22 mouse cellular contexts compared by ENCODE assay signal in genomic region chr10:9832937-9833336, GRCm38 (mm10).
"Had no signal": no experiment of that assay in that cellular context is flagged by ENCODE, and none has a peak within 500 bp of the region (broad histone marks: within the 10 kb centered on the region; RNA-seq: fewer than 3 reads in every experiment).

No protein-coding gene starts in this region.

- H3K9me3 ChIP-seq: liver, embryonic 12.5 days; liver, embryonic 15.5 days; lung, embryonic 15.5 days; megakaryocyte, embryonic 14.5 days; midbrain, embryonic 10.5 days; neural tube, embryonic 12.5 days; neural tube, embryonic 15.5 days had no signal

- H3K36me3 ChIP-seq: lung, embryonic 15.5 days had no signal

- H3K9ac ChIP-seq: liver, embryonic 12.5 days; liver, embryonic 15.5 days; lung, embryonic 15.5 days; neural tube, embryonic 12.5 days; neural tube, embryonic 15.5 days had no signal

- H3K4me3 ChIP-seq: layer of hippocampus, adult 2 months; liver, embryonic 12.5 days; liver, embryonic 15.5 days; lung, embryonic 15.5 days; megakaryocyte, embryonic 14.5 days; midbrain, embryonic 10.5 days; neural tube, embryonic 12.5 days; neural tube, embryonic 15.5 days had no signal

- H3K4me2 ChIP-seq: liver, embryonic 12.5 days; liver, embryonic 15.5 days; lung, embryonic 15.5 days; neural tube, embryonic 12.5 days; neural tube, embryonic 15.5 days had no signal

- DNase-seq: kidney, adult 2 months; kidney, postnatal 25 days; layer of hippocampus, adult 9-11 months; liver; lung, adult 18-20 months; lung, postnatal 10 days; lung, postnatal 36 days; midbrain, embryonic 14.5 days; right cerebral cortex, adult 18-20 months; right cerebral cortex, postnatal 14 days; right cerebral cortex, postnatal 4 days; thymus, adult 18-20 months; thymus, postnatal 36 days had no signal

- ATAC-seq: liver, embryonic 12.5 days had no signal

- H3K4me1 ChIP-seq: liver, embryonic 12.5 days; liver, embryonic 15.5 days; lung, embryonic 15.5 days; midbrain, embryonic 10.5 days; neural tube, embryonic 12.5 days; neural tube, embryonic 15.5 days had no signal

- H3K27me3 ChIP-seq: liver, embryonic 12.5 days; liver, embryonic 15.5 days; lung, embryonic 15.5 days; megakaryocyte, embryonic 14.5 days; neural tube, embryonic 12.5 days; neural tube, embryonic 15.5 days had no signal

- H3K27ac ChIP-seq: kidney, postnatal 0 days; layer of hippocampus, adult 2 months; liver, embryonic 12.5 days; liver, embryonic 15.5 days; lung, embryonic 15.5 days; midbrain, embryonic 10.5 days; neural tube, embryonic 12.5 days; neural tube, embryonic 15.5 days had no signal
